Mouse (Mus musculus) central nervous system, embryonic 14 days (tissue): ENCODE measurements around the gene Olfr168. TPM values are rescaled to one million over a fixed set of nuclear protein-coding genes. Genes with fewer than 3 reads are reported as not detected.

Source experiments
- polyA plus RNA-seq: library from polyadenylated mRNA; depleted of rRNA; stranded (reverse); fragments of >200 nt; gene quantifications from 2 replicates; pipeline ENCODE4 v1.2.3, GENCODE M21; 2012; rRNA removed

The Olfr168 gene
- not detected in 2 replicates for polyA plus RNA-seq

DNA sequence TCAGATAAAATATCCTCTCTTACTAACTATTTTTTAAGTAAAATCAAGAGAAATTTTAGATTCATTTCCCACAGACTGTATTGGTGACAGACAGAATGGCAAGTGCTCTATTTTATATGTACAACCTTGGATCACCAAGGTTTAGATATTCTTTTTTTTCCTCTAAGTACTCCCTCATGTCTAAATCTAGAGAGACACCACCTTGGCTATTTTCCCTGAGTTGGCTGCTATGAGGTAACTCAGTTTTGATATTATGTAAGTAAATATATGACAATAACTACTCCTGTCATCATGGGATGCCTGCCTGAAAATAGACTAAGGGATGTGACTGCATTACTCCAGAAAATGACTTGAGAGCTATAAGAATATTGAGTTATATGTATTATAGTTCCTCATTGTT lies at the start of gene Olfr168:
Olfr168 (minus strand) TSS at position 101 of the 400 bp plus-strand sequence.

DNA sequence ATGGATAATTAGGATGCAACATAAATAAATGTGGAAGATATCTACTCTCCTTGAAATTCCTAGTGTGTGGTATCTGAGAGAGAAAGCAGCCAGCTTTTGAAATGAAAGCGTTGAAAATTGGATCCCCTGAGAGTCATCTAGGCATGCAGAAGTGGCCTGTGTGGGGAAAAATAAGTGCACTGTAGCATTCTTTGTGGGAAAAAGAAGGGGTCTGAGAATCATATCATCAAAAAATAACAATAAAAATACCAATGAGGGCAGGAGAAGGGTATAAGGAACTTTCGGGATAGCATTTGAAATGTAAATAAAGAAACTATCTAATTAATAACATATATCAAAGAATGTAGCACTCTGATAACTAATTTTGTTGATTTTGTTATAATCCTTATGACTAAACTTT lies 36.4 kb upstream of the Olfr168 start, which contains the start of gene Olfr169:
Olfr169 (minus strand) TSS at position 101 of the 400 bp plus-strand sequence.

DNA sequence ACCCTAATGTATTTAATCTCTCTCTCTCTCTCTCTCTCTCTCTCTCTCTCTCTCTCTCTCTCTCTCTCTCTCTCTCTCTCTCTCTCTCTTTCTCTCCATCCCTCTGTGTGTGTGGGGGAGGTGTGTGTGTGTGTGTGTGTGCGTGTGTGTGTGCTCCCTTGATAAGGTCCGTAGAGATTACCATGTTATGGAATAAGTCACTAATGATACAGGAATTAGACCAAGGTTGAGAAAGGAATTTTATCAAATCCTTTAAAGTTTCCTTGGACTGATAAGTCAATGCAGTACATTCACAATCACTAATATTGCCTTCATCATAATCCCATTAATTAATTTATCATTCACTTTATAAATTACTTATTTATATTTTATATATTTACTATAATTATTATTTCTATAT lies 13.2 kb downstream of the Olfr168 start, which contains the start of gene Olfr167:
Olfr167 (minus strand) TSS at position 101 of the 400 bp plus-strand sequence.

DNA sequence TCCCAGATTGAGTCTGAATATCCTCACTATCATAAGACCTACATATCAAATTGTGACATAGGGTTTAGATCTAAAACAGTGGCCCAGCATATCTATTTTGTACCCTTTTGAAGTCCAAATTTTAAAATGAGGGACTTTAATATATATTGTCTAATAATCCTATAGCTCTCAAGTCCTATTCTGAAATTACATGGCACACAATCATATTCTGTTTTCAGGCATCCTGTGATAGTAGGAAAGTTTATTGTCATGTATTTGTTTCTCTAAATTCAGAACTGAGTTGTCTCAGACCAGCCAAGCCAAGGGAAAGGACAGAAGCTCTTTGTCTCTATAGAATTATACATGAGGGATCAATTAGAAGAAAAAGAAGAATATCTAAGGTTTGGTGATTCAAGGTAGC lies 52.0 kb downstream of the Olfr168 start, which contains the start of gene Olfr166:
Olfr166 (plus strand) TSS at position 301 of the 400 bp plus-strand sequence.

Other genes starting within 250 kb of the Olfr168 start
- not detected in 2 replicates for gene Olfr164, start 221.5 kb downstream of the Olfr168 start, polyA plus RNA-seq
- not detected in 2 replicates for gene Olfr165, start 112.4 kb downstream of the Olfr168 start, polyA plus RNA-seq
- not detected in 2 replicates for gene Olfr166, start 51.9 kb downstream of the Olfr168 start, polyA plus RNA-seq
- gene Olfr167, start 13.3 kb downstream of the Olfr168 start, polyA plus RNA-seq = not detected in 2 replicates
- gene Olfr169, start 36.3 kb upstream of the Olfr168 start, polyA plus RNA-seq = not detected in 2 replicates
- gene Olfr170, start 76.3 kb upstream of the Olfr168 start, polyA plus RNA-seq = not detected in 2 replicates
- not detected in 2 replicates for gene Olfr171, start 94.4 kb upstream of the Olfr168 start, polyA plus RNA-seq
- gene Lamp3, start 170.8 kb upstream of the Olfr168 start, polyA plus RNA-seq = 0.01 TPM in 1 of 2 replicates, not detected in the other
- 18.7 and 19.8 TPM in 2 replicates for gene B3gnt5, start 224.7 kb upstream of the Olfr168 start, polyA plus RNA-seq